Comparison of ENCODE assay signal across 7 mouse cellular contexts in genomic region chr3:36065843-36066651, GRCm38 (mm10). TPM values are rescaled to one million over a fixed set of nuclear protein-coding genes. Genes with fewer than 3 reads are reported as not detected.
A peak's percentile ranks its signal among the peaks of the same experiment; 100 is the strongest.
DNase-seq lines count a peak whose midpoint lies in the region; ATAC-seq lines count a peak whose summit lies in the region.

Acad9 (plus strand) TSS chr3:36065979.

- no peaks in the 10 kb centered on the region; the same call in 1 of the 2 replicates for H3K4me1 ChIP-seq in embryonic facial prominence, embryonic 11.5 days (ENCODE audit: control insufficient read depth, insufficient read depth, low read length)
- H3K4me1 ChIP-seq in limb, embryonic 11.5 days (ENCODE audit: control insufficient read depth, insufficient read depth, low read length) = no peaks in the 10 kb centered on the region
- H3K4me1 ChIP-seq in midbrain, embryonic 14.5 days (ENCODE audit: control insufficient read depth, insufficient read depth, low read length) = peaks cover 15% of the 10 kb centered on the region

- no peaks in the 10 kb centered on the region for H3K27me3 ChIP-seq in embryonic facial prominence, embryonic 11.5 days (ENCODE audit: control insufficient read depth, insufficient read depth, low read length)
- H3K27me3 ChIP-seq in limb, embryonic 11.5 days (ENCODE audit: control insufficient read depth, insufficient read depth, low read length) = no peaks in the 10 kb centered on the region
- H3K27me3 ChIP-seq in midbrain, embryonic 14.5 days (ENCODE audit: control insufficient read depth, insufficient read depth, low read length) = no peaks in the 10 kb centered on the region; the same call in 1 of the 2 replicates

- DNase-seq in adrenal gland, postnatal 14 days = peak; percentile 98
- peak; percentile 97 for DNase-seq in embryonic facial prominence, embryonic 11.5 days (ENCODE audit: low spot score)
- peak; percentile 99 for DNase-seq in heart, adult 11 months
- peak; percentile 94 for DNase-seq in kidney, adult 18-20 months
- DNase-seq in limb, embryonic 11.5 days (ENCODE audit: low spot score) = peak; percentile 98
- DNase-seq in midbrain, embryonic 14.5 days = peak; percentile 99
- peak; percentile 84 to 90 for DNase-seq in spleen, adult 18-20 months

- WGBS in embryonic facial prominence, embryonic 11.5 days = under 1% methylated on average over 47 of the region's 49 CpGs
- WGBS in limb, embryonic 11.5 days = 1% methylated on average over 49 of the region's 49 CpGs
- WGBS in midbrain, embryonic 14.5 days = under 1% methylated on average over 49 of the region's 49 CpGs

- H3K9ac ChIP-seq in embryonic facial prominence, embryonic 11.5 days (replicated peaks; ENCODE audit: low read length) = peak within 1 kb of the TSS; percentile 88
- H3K9ac ChIP-seq in limb, embryonic 11.5 days (ENCODE audit: low read length) = peak within 1 kb of the TSS; percentile 85
- peak within 1 kb of the TSS; percentile 85 for H3K9ac ChIP-seq in midbrain, embryonic 14.5 days (replicated peaks; ENCODE audit: low read length)

- H3K4me2 ChIP-seq in embryonic facial prominence, embryonic 11.5 days (ENCODE audit: low read depth, low read length) = peak within 1 kb of the TSS; percentile 75
- H3K4me2 ChIP-seq in limb, embryonic 11.5 days (ENCODE audit: low read depth, severe bottlenecking) = peak within 1 kb of the TSS; percentile 74
- H3K4me2 ChIP-seq in midbrain, embryonic 14.5 days (ENCODE audit: low read length) = peak within 1 kb of the TSS; percentile 84

- H3K4me3 ChIP-seq in embryonic facial prominence, embryonic 11.5 days (ENCODE audit: low read depth, low read length) = peak within 1 kb of the TSS; percentile 88
- H3K4me3 ChIP-seq in limb, embryonic 11.5 days (ENCODE audit: low read depth, low read length) = peak within 1 kb of the TSS; percentile 89
- H3K4me3 ChIP-seq in midbrain, embryonic 14.5 days (replicated peaks; ENCODE audit: low read depth, low read length) = peak within 1 kb of the TSS; percentile 91

- H3K9me3 ChIP-seq in embryonic facial prominence, embryonic 11.5 days (replicated peaks; ENCODE audit: control insufficient read depth, low read length) = no peaks in the 10 kb centered on the region
- H3K9me3 ChIP-seq in limb, embryonic 11.5 days (ENCODE audit: control insufficient read depth, low read length) = no peaks in the 10 kb centered on the region
- H3K9me3 ChIP-seq in midbrain, embryonic 14.5 days (ENCODE audit: control insufficient read depth, low read length) = no peaks in the 10 kb centered on the region

- ATAC-seq in embryonic facial prominence, embryonic 11.5 days (replicated peaks; ENCODE audit: insufficient number of reproducible peaks, low FRiP score, low TSS enrichment, low read depth) = peak; percentile 98
- ATAC-seq in limb, embryonic 11.5 days (ENCODE audit: insufficient number of reproducible peaks, low FRiP score, low TSS enrichment, low read depth) = peak; percentile 95
- peak; percentile 99 for ATAC-seq in midbrain, embryonic 14.5 days (ENCODE audit: low FRiP score, low TSS enrichment)

- no peak within 1 kb of the TSS for H3K27ac ChIP-seq in embryonic facial prominence, embryonic 11.5 days (replicated peaks; ENCODE audit: low read depth, low read length)
- H3K27ac ChIP-seq in limb, embryonic 11.5 days (replicated peaks; ENCODE audit: low read depth, low read length) = no peak within 1 kb of the TSS
- peak within 1 kb of the TSS; percentile 78 for H3K27ac ChIP-seq in midbrain, embryonic 14.5 days (replicated peaks; ENCODE audit: low read depth, low read length)

- H3K36me3 ChIP-seq in embryonic facial prominence, embryonic 11.5 days (replicated peaks; ENCODE audit: control insufficient read depth, insufficient read depth, low read depth, low read length) = no peaks in the 10 kb centered on the region
- peaks cover 2% of the 10 kb centered on the region for H3K36me3 ChIP-seq in limb, embryonic 11.5 days (ENCODE audit: control insufficient read depth, insufficient read depth, low read length)
- peaks cover 11% of the 10 kb centered on the region for H3K36me3 ChIP-seq in midbrain, embryonic 14.5 days (ENCODE audit: control insufficient read depth, insufficient read depth, low read length)

RNA-seq across cellular contexts. Expression of gene Acad9, which starts in this region (rescaled TPM):
- total RNA-seq in adrenal gland, postnatal 14 days (2021) = 42.4 and 48.5 TPM in 2 replicates
- polyA plus RNA-seq in embryonic facial prominence, embryonic 11.5 days (2014; fragmentation: Nextera tagmentation; extraction: Ambion mirVana) = 99.7 and 103 TPM in 2 replicates
- polyA plus RNA-seq in limb, embryonic 11.5 days (2014; fragmentation: Nextera tagmentation; extraction: Ambion mirVana) = 94.7 and 96.4 TPM in 2 replicates
- polyA plus RNA-seq in midbrain, embryonic 14.5 days (2014; fragmentation: Nextera tagmentation; extraction: Ambion mirVana) = 76.1 and 96.8 TPM in 2 replicates
